Mouse (Mus musculus) lung, embryonic 16.5 days (tissue): ENCODE measurements around the gene Wwox. TPM values are rescaled to one million over a fixed set of nuclear protein-coding genes. Genes with fewer than 3 reads are reported as not detected.

Experiments
- ATAC-seq: fragments of 200-750 bp; cut with Nextera tagmentation; 2 replicates; pipeline ENCODE4 v1.8.0; 2017; ENCODE audit warnings: low read depth, mild to moderate bottlenecking, moderate library complexity
- H3K27ac ChIP-seq: fragments of 300-500 bp; sonication (generic); 2 replicates; pipeline ENCODE4 v1.5.1; 2014; ENCODE audit warnings: mild to moderate bottlenecking, control low read depth, low read length
- H3K27me3 ChIP-seq: fragments of 300-500 bp; sonication (generic); 2 replicates; pipeline ENCODE4 v1.6.1; 2014; ENCODE audit warnings: low read depth, low read length, mixed read lengths; ENCODE audit not compliant: control insufficient read depth, insufficient read depth
- H3K36me3 ChIP-seq: fragments of 300-500 bp; sonication (generic); 2 replicates; pipeline ENCODE4 v1.6.1; 2014; ENCODE audit warnings: low read length; ENCODE audit not compliant: control insufficient read depth, insufficient read depth
- H3K4me1 ChIP-seq: fragments of 300-500 bp; sonication (generic); replicated peaks from 2 replicates; pipeline ENCODE4 v1.6.1; 2014; ENCODE audit warnings: low read length, mixed read lengths; ENCODE audit not compliant: control insufficient read depth, insufficient read depth
- H3K4me2 ChIP-seq: fragments of 300-500 bp; sonication (generic); 2 replicates; pipeline ENCODE4 v1.6.1; 2014; ENCODE audit warnings: low read depth, low read length, control low read depth
- H3K4me3 ChIP-seq: fragments of 300-500 bp; sonication (generic); 2 replicates; pipeline ENCODE4 v1.5.1; 2014; ENCODE audit warnings: mild to moderate bottlenecking, low read length, control low read depth
- H3K9ac ChIP-seq: fragments of 300-500 bp; sonication (generic); 2 replicates; pipeline ENCODE4 v1.6.1; 2014; ENCODE audit warnings: low read length, control low read depth
- H3K9me3 ChIP-seq: fragments of 300-500 bp; sonication (generic); 2 replicates; pipeline ENCODE4 v1.6.1; 2016; ENCODE audit warnings: low read length; ENCODE audit not compliant: control insufficient read depth
- WGBS: fragments of 180-500 bp; shearing (Covaris S2); extraction: QIAGEN DNeasy Blood & Tissue Kit; methylation state at CpG from one replicate; pipeline ENCODE4 v1.1.7; 2014; 5-methylcytosine and 5-hydroxymethylcytosine counted together
- polyA plus RNA-seq: library from polyadenylated mRNA; unstranded; fragments of >200 nt; fragmentation: Nextera tagmentation; extraction: Ambion mirVana; gene quantifications from 2 replicates; pipeline ENCODE4 v1.2.1, GENCODE M21; 2015

Wwox gene
- polyA plus RNA-seq, 1 experiment from 2014 or later, result 20.2 TPM

- WGBS, result 62% methylated on average over 12 of the region's 12 CpGs
- no peak overlapping the region for H3K27ac ChIP-seq
- no peaks in the 10 kb centered on the region for H3K9me3 ChIP-seq
- no peaks in the 10 kb centered on the region for H3K27me3 ChIP-seq
- H3K4me3 ChIP-seq, result no peak overlapping the region
- no peaks in the 10 kb centered on the region for H3K36me3 ChIP-seq
- ATAC-seq, result no peak
- no peak overlapping the region for H3K4me2 ChIP-seq
- H3K4me1 ChIP-seq, result no peaks in the 10 kb centered on the region
- H3K9ac ChIP-seq, result no peak overlapping the region
Measured at GRCm38 (mm10) chr8:115259806-115260205, 820.4 kb downstream of the Wwox start.

DNA sequence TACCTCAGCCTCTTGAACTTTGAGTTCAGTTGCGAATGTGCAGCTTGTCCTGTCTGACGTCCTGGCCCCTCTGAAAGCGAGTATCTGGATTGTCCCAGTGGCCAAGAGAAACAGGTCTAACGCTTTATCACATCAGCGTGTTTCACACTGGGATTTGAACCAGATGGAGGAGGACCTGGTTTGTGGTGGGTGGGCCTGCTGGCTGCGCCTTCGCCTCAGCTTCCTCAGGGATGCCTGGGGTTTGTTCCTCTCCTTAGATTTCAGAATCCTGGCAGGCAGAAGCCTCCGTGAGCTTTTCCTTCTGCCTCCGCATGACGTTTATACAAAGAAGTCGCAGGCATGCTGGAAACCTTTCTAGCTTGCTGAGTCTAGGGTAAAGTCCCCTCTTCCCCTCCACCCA, 827.7 kb downstream of the Wwox start:
- no peak overlapping the region for H3K4me2 ChIP-seq
- WGBS, result 62% methylated on average over 11 of the region's 11 CpGs
- no peak overlapping the region for H3K4me3 ChIP-seq

DNA sequence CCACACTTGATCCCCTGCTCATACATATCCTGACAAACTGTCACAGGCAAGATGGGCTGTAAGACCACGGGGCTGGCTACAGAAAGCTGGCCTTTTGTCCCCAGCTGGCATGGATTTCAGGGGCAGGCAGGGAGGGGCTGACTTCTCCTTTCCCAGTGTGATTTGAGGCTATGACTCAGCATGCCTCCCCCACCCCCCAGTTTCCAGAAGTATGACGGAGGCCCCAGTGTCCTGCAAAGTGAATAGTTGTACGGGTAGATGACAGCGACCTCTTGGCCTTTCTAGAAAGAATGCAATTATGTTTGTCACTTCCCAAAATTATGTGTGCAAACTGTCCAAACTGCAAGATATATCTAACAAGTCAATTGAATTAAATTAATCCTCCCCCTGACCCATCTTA, 830.1 kb downstream of the Wwox start:
- no peak overlapping the region for H3K4me2 ChIP-seq
- no peak overlapping the region for H3K9ac ChIP-seq
- WGBS, result 42% methylated on average over 4 of the region's 4 CpGs
- no peak for ATAC-seq
- no peaks in the 10 kb centered on the region for H3K4me1 ChIP-seq
- no peaks in the 10 kb centered on the region for H3K27me3 ChIP-seq
- H3K9me3 ChIP-seq, result no peaks in the 10 kb centered on the region
- H3K27ac ChIP-seq, result no peak overlapping the region
- H3K4me3 ChIP-seq, result no peak overlapping the region
- no peaks in the 10 kb centered on the region for H3K36me3 ChIP-seq

More for the DNA sequence above, 827.7 kb downstream of the Wwox start:
- H3K9me3 ChIP-seq, result no peaks in the 10 kb centered on the region
- H3K9ac ChIP-seq, result no peak overlapping the region
- ATAC-seq, result no peak
- H3K27ac ChIP-seq, result no peak overlapping the region
- H3K4me1 ChIP-seq, result no peaks in the 10 kb centered on the region
- H3K36me3 ChIP-seq, result no peaks in the 10 kb centered on the region
- H3K27me3 ChIP-seq, result no peaks in the 10 kb centered on the region

DNA sequence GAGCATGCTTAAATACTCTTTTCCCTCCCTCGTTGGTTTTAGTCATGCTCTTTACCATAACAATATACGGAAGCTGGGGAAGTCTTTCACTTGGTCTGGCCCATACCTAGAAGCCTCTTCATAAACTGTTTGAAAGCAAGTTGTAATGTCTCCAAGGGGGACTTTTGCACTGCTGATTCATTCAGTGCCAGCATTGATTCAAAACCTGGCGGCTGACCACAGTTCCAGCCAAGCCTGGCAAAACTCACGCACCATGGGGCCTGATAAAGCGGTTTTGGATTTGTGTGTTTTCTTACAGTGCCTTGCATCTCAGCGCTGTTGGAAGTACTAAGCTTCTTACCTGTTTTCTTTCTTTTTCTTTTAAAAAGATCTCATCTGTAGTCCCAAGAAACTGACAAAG, 834.5 kb downstream of the Wwox start:
- Histone ChIP-seq H3K9me3 (no peaks in the 10 kb centered on the region; the same call in 1 of the 2 replicates), H3K27me3 (no peaks in the 10 kb centered on the region), H3K9ac (no peak overlapping the region), H3K4me3 (no peak overlapping the region), H3K4me2 (no peak overlapping the region), H3K36me3 (no peaks in the 10 kb centered on the region), H3K4me1 (no peaks in the 10 kb centered on the region), H3K27ac (no peak overlapping the region)
- WGBS, result 73% methylated on average over 6 of the region's 6 CpGs
- 0 out of 2 replicates have a peak, but pooled peaks have one; percentile 34 for ATAC-seq

DNA sequence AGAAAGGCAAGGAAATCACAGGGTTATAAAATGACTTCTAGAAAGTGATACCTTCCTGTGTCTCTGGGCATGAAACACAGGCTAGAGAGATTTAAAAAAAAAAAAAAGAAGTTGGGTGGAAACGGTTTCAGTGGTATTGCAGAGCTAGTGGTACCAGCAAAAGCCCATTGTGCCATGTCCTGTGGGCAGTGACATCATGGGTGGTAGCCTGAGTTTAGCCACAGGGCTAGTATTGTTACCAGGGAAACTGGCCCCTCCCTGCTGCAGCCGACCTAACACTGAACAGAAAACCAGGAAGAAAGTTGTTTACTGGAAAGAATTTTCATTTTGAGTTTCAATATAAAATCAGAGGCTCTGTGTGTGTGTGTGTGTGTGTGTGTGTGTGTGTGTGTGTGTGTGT, 836.8 kb downstream of the Wwox start:
- WGBS, result 59% methylated on average over 2 of the region's 2 CpGs
- Histone ChIP-seq H3K4me2 (no peak overlapping the region), H3K4me1 (no peaks in the 10 kb centered on the region), H3K4me3 (no peak overlapping the region), H3K9me3 (no peaks in the 10 kb centered on the region; the same call in 1 of the 2 replicates), H3K36me3 (no peaks in the 10 kb centered on the region), H3K27me3 (no peaks in the 10 kb centered on the region), H3K27ac (no peak overlapping the region), H3K9ac (no peak overlapping the region)
- no peak for ATAC-seq

- no peaks in the 10 kb centered on the region; the same call in 1 of the 2 replicates for H3K9me3 ChIP-seq
- H3K4me2 ChIP-seq, result no peak overlapping the region
- no peak overlapping the region for H3K27ac ChIP-seq
- no peaks in the 10 kb centered on the region for H3K36me3 ChIP-seq
- no peaks in the 10 kb centered on the region for H3K4me1 ChIP-seq
- ATAC-seq, result no peak
- no peak overlapping the region for H3K4me3 ChIP-seq
- H3K27me3 ChIP-seq, result no peaks in the 10 kb centered on the region
- 92% methylated on average over 5 of the region's 5 CpGs for WGBS
- H3K9ac ChIP-seq, result no peak overlapping the region
Measured at GRCm38 (mm10) chr8:115278291-115278690, 838.8 kb downstream of the Wwox start.

DNA sequence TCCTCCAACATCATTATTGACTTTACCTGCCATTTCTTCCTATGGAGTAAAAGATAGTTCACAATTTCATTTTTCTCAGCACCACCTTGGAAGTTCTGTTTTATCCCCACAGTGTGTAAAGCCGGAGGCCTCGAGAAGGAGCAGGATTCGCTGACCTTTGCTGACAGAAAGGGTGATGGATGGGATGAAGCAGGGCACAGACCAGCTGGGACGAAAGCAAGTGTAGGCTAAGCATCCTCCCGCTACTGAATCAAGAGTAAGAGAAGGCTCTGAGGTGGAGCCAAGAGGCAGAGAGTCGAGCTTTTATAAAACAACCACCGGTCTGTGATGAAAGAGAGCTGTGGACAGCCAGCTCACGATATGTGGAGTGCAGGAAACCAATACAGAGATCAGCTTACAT, 850.8 kb downstream of the Wwox start:
- no peak overlapping the region for H3K9ac ChIP-seq

GRCm38 (mm10) chr8:115296760-115297159, 857.3 kb downstream of the Wwox start:
- Histone ChIP-seq H3K9me3 (no peaks in the 10 kb centered on the region), H3K4me3 (no peak overlapping the region), H3K9ac (no peak overlapping the region), H3K36me3 (no peaks in the 10 kb centered on the region), H3K27me3 (no peaks in the 10 kb centered on the region), H3K4me2 (no peak overlapping the region), H3K4me1 (no peaks in the 10 kb centered on the region), H3K27ac (no peak overlapping the region)
- WGBS, result 51% methylated on average over 9 of the region's 9 CpGs
- ATAC-seq, result no peak

More for the DNA sequence above, 850.8 kb downstream of the Wwox start:
- no peaks in the 10 kb centered on the region for H3K27me3 ChIP-seq
- WGBS, result 21% methylated on average over 8 of the region's 8 CpGs
- no peaks in the 10 kb centered on the region for H3K36me3 ChIP-seq
- H3K9me3 ChIP-seq, result no peaks in the 10 kb centered on the region
- ATAC-seq, result no peak
- H3K4me1 ChIP-seq, result no peaks in the 10 kb centered on the region
- H3K4me3 ChIP-seq, result no peak overlapping the region
- no peak overlapping the region for H3K27ac ChIP-seq
- H3K4me2 ChIP-seq, result no peak overlapping the region

GRCm38 (mm10) chr8:115302484-115302883, 863.0 kb downstream of the Wwox start:
- WGBS, result 63% methylated on average over 7 of the region's 7 CpGs

DNA sequence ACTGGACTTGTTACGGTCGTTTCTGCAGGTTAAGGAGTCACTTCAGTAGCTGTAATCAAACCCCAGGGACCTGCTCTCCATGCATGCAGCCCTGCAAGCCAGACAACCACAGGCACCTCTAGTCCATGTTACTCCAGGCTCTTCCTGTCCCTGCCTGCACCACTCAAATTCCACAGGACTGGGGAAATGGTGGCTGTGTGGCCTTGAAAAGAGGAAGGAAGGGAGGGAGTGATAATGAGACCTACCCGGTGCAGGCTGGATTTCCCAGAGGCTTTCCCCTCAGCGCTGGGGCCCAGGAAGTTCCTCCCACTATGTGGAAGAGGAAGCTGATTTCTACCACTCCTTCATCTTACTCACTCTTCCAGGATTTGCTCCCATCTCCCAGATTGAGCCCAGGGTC, 868.0 kb downstream of the Wwox start:
- Histone ChIP-seq H3K9ac (no peak overlapping the region), H3K4me3 (no peak overlapping the region), H3K27me3 (no peaks in the 10 kb centered on the region), H3K9me3 (no peaks in the 10 kb centered on the region), H3K4me1 (no peaks in the 10 kb centered on the region), H3K4me2 (no peak overlapping the region), H3K36me3 (no peaks in the 10 kb centered on the region), H3K27ac (0 out of 2 replicates have a peak overlapping the region, but pooled peaks have one; percentile 7)
- no peak for ATAC-seq
- 31% methylated on average over 4 of the region's 4 CpGs for WGBS

More at GRCm38 (mm10) chr8:115302484-115302883, 863.0 kb downstream of the Wwox start:
- Histone ChIP-seq H3K4me2 (no peak overlapping the region), H3K4me1 (no peaks in the 10 kb centered on the region), H3K27me3 (no peaks in the 10 kb centered on the region), H3K36me3 (no peaks in the 10 kb centered on the region), H3K9ac (no peak overlapping the region), H3K4me3 (no peak overlapping the region), H3K27ac (no peak overlapping the region), H3K9me3 (no peaks in the 10 kb centered on the region)
- ATAC-seq, result no peak
